Mouse (Mus musculus) adipocyte (in vitro differentiated cells): ENCODE results near the gene Cic.

Source experiments
- DNase-seq: peaks from one replicate; pipeline ENCODE4 v3.0.0-alpha.2; 2016; ENCODE audit warnings: low spot score

Cic gene

GRCm38 (mm10) chr7:25282731-25283211 lies 15.3 kb downstream of the Cic start:
- peak; percentile 31 for DNase-seq

GRCm38 (mm10) chr7:25283637-25284036 lies 16.1 kb downstream of the Cic start:
- no peak for DNase-seq

- DNase-seq: no peak
Observed at GRCm38 (mm10) chr7:25284171-25284570, 16.7 kb downstream of the Cic start.

- no peak for DNase-seq
Observed at GRCm38 (mm10) chr7:25284766-25285165, 17.3 kb downstream of the Cic start.

- DNase-seq: no peak
Observed at GRCm38 (mm10) chr7:25285511-25286238, 18.2 kb downstream of the Cic start.

GRCm38 (mm10) chr7:25286989-25287388 lies 19.5 kb downstream of the Cic start:
- no peak for DNase-seq

GRCm38 (mm10) chr7:25288011-25288410 lies 20.5 kb downstream of the Cic start:
- no peak for DNase-seq

GRCm38 (mm10) chr7:25288721-25289120 lies 21.2 kb downstream of the Cic start:
- DNase-seq: no peak

GRCm38 (mm10) chr7:25289925-25290324 lies 22.4 kb downstream of the Cic start:
- DNase-seq: no peak

- no peak for DNase-seq
Observed at GRCm38 (mm10) chr7:25290463-25290862, 23.0 kb downstream of the Cic start.

- no peak for DNase-seq
Observed at GRCm38 (mm10) chr7:25290911-25291310, 23.4 kb downstream of the Cic start.

GRCm38 (mm10) chr7:25292107-25292506 lies 24.6 kb downstream of the Cic start:
- DNase-seq: no peak

- DNase-seq: no peak
Observed at GRCm38 (mm10) chr7:25293191-25293739, 25.8 kb downstream of the Cic start.

GRCm38 (mm10) chr7:25294495-25294894 lies 27.0 kb downstream of the Cic start:
- DNase-seq: no peak

- DNase-seq: no peak
Observed at GRCm38 (mm10) chr7:25294960-25295722, 27.6 kb downstream of the Cic start.

GRCm38 (mm10) chr7:25296945-25297453 lies 29.5 kb downstream of the Cic start:
- peak; percentile 22 for DNase-seq

- DNase-seq: peak; percentile 78
Observed at GRCm38 (mm10) chr7:25297454-25298325, 30.2 kb downstream of the Cic start, which contains the start of gene Pafah1b3. Gene Pafah1b3, minus strand, starts transcription at chr7:25297986.

- DNase-seq: no peak
Observed at GRCm38 (mm10) chr7:25301063-25301462, 33.6 kb downstream of the Cic start, which contains the start of gene Prr19. Gene Prr19, plus strand, starts transcription at chr7:25301411.

- DNase-seq: no peak
Observed at GRCm38 (mm10) chr7:25303003-25303684, 35.6 kb downstream of the Cic start.

GRCm38 (mm10) chr7:25303685-25304006 lies 36.1 kb downstream of the Cic start:
- no peak for DNase-seq

- DNase-seq: no peak
Observed at GRCm38 (mm10) chr7:25305481-25305880, 38.0 kb downstream of the Cic start.
